Mouse (Mus musculus) midbrain, embryonic 16.5 days (tissue): ENCODE results near the gene Fgfr2. TPM values are rescaled to one million over a fixed set of nuclear protein-coding genes. Genes with fewer than 3 reads are reported as not detected.
A peak's percentile ranks its signal among the peaks of the same experiment; 100 is the strongest.

Experiments used
- ATAC-seq: fragments of 200-750 bp; cut with Nextera tagmentation; 2 replicates; pipeline ENCODE4 v1.8.0; 2017; ENCODE audit warnings: moderate TSS enrichment
- H3K27ac ChIP-seq: fragments of 300-500 bp; sonication (generic); 2 replicates; pipeline ENCODE4 v1.5.1; 2014; ENCODE audit warnings: mild to moderate bottlenecking, low read length, mixed read lengths
- H3K27me3 ChIP-seq: fragments of 300-500 bp; sonication (generic); 2 replicates; pipeline ENCODE4 v1.6.1; 2014; ENCODE audit warnings: low read depth, low read length, mixed read lengths; ENCODE audit not compliant: control insufficient read depth, insufficient read depth
- H3K36me3 ChIP-seq: fragments of 300-500 bp; sonication (generic); 2 replicates; pipeline ENCODE4 v1.6.1; 2014; ENCODE audit warnings: mild to moderate bottlenecking, low read length, moderate library complexity, mixed read lengths; ENCODE audit not compliant: control insufficient read depth, insufficient read depth
- H3K4me1 ChIP-seq: fragments of 300-500 bp; sonication (generic); 2 replicates; pipeline ENCODE4 v1.6.1; 2014; ENCODE audit warnings: mild to moderate bottlenecking, low read length, mixed read lengths; ENCODE audit not compliant: control insufficient read depth, insufficient read depth
- H3K4me2 ChIP-seq: fragments of 300-500 bp; sonication (generic); 2 replicates; pipeline ENCODE4 v1.6.1; 2014; ENCODE audit warnings: mild to moderate bottlenecking, low read length, mixed read lengths
- H3K4me3 ChIP-seq: fragments of 300-500 bp; sonication (generic); 2 replicates; pipeline ENCODE4 v1.5.1; 2014; ENCODE audit warnings: low read depth, mild to moderate bottlenecking, low read length, moderate library complexity, mixed read lengths
- H3K9ac ChIP-seq: fragments of 300-500 bp; sonication (generic); 2 replicates; pipeline ENCODE4 v1.6.1; 2014; ENCODE audit warnings: low read depth, low read length, mixed read lengths
- H3K9me3 ChIP-seq: fragments of 300-500 bp; sonication (generic); replicated peaks from 2 replicates; pipeline ENCODE4 v1.6.1; 2014; ENCODE audit warnings: mild to moderate bottlenecking, low read length, mixed read lengths; ENCODE audit not compliant: control insufficient read depth, poor library complexity, severe bottlenecking
- WGBS: fragments of 180-500 bp; shearing (Covaris S2); extraction: QIAGEN DNeasy Blood & Tissue Kit; methylation state at CpG from one replicate; pipeline ENCODE4 v1.1.7; 2014; 5-methylcytosine and 5-hydroxymethylcytosine counted together
- polyA plus RNA-seq: library from polyadenylated mRNA; unstranded; fragments of >200 nt; fragmentation: Nextera tagmentation; extraction: Ambion mirVana; gene quantifications from 2 replicates; pipeline ENCODE4 v1.2.1, GENCODE M21; 2015

Fgfr2 gene
- polyA plus RNA-seq, 1 experiment from 2014 or later, result 23.8 TPM

DNA sequence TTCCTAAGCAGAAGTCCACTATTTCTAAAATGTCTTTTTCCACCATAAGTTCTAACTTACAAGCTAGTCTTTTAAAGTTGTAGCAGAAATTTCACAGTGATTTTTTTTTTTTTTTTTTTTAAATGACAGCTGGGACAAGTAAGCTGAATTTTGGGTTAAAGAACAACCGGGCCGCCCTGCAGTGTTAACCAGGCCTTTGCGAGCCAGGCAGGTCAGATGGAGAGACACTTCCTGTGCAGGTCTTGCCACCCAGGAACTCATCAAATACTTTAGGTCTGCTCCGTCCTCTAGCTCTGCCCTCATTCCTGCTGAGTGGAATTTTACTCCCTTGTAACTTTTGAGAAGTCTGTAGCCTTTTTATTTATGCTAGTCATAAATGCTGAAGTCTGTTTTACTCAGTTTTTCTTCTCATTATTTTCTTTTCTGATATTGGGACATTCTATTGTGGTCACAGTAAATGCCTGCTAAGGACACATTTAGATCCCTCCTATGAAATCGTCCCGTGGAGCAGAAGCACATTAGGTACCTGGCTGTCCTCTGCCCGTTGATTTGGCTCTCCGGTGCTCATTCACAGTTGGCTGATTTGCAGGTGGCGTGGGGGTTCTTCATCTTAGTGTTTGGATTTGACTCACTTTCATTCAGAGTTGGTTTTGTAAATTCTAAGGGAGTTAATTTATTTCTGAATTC is 2228.1 kb downstream of the Fgfr2 start:
- no peak overlapping the region for H3K27ac ChIP-seq
- no peak overlapping the region for H3K4me3 ChIP-seq
- H3K4me2 ChIP-seq, result no peak overlapping the region
- no peaks in the 10 kb centered on the region for H3K27me3 ChIP-seq
- 58% methylated on average over 9 of the region's 9 CpGs for WGBS
- H3K9ac ChIP-seq, result no peak overlapping the region
- H3K9me3 ChIP-seq, result no peaks in the 10 kb centered on the region
- H3K36me3 ChIP-seq, result peaks cover 8% of the 10 kb centered on the region; the same call in 1 of the 2 replicates
- no peaks in the 10 kb centered on the region for H3K4me1 ChIP-seq
- ATAC-seq, result no peak

DNA sequence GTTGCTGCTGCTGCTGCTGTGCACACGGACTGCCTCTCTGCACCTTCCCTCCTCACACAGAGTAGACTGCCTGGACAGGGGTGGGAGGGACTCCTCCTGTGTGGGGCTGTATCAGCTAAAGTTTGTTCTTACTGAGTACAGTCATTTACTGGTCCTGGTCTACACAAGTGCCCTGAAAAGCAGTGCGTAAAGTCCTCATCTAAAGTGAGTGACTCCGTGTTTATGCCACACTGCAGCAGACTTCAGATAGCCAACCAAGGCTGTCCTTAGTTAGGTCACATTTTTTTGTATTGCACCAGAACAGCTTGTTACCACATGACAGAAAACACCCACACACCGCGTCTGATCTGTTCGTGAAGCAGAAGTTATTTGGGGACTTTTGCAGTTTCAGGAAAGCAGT is 2230.2 kb downstream of the Fgfr2 start:
- WGBS, result 86% methylated on average over 6 of the region's 6 CpGs
- Histone ChIP-seq H3K9ac (no peak overlapping the region), H3K36me3 (peaks cover 8% of the 10 kb centered on the region; the same call in 1 of the 2 replicates), H3K27ac (no peak overlapping the region), H3K4me1 (peaks cover 3% of the 10 kb centered on the region; the same call in 1 of the 2 replicates), H3K4me2 (no peak overlapping the region), H3K9me3 (no peaks in the 10 kb centered on the region), H3K4me3 (no peak overlapping the region), H3K27me3 (no peaks in the 10 kb centered on the region)
- no peak for ATAC-seq

DNA sequence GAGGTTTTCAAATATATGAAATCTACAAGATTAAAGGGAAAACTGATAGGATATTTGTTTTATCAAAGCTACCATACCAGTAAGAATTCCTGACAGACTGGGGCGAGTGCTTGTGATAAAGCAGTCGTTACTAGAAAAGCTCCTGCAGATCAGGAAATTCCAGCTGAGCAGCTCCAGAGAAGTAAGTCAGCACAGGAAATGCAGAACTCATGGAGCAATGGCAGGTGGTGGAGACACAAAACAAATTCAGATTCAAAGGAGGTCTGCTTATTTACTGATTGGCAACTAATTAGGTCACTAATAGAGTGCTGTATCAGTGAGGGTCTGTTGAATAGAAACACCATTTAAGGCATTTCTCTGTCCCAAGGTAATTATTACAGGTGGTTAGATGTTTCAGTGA is 2232.3 kb downstream of the Fgfr2 start:
- Histone ChIP-seq H3K4me1 (peaks cover 6% of the 10 kb centered on the region; the same call in 1 of the 2 replicates), H3K36me3 (peaks cover 11% of the 10 kb centered on the region; the same call in 1 of the 2 replicates), H3K27ac (no peak overlapping the region), H3K9me3 (no peaks in the 10 kb centered on the region), H3K27me3 (no peaks in the 10 kb centered on the region), H3K4me2 (no peak overlapping the region), H3K4me3 (no peak overlapping the region), H3K9ac (no peak overlapping the region)
- WGBS, result 51% methylated on average over 2 of the region's 2 CpGs
- no peak for ATAC-seq

DNA sequence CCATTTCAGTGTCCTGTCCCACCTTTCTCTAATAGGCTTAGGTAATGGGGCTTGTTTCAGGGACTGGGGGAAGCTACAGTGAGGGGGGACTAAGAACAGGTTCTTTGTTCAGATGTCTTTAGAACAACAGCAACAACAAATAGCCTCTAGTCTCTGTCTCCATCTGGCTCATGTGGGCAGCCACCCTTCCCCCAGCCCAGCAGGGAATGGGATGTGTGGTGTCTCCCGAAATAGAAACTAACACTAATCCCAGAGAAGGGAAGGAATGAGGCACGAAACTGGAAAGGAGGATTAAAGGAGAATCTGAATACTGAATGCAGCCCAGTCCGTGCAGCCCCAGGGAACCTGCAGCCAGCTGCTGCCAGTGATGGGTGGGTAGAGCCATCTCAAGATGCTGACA is 2235.2 kb downstream of the Fgfr2 start:
- Histone ChIP-seq H3K9ac (no peak overlapping the region), H3K4me2 (no peak overlapping the region), H3K4me3 (no peak overlapping the region), H3K27me3 (no peaks in the 10 kb centered on the region), H3K36me3 (peaks cover 10% of the 10 kb centered on the region; the same call in 1 of the 2 replicates), H3K27ac (no peak overlapping the region), H3K9me3 (no peaks in the 10 kb centered on the region), H3K4me1 (peaks cover 6% of the 10 kb centered on the region; the same call in 1 of the 2 replicates)
- ATAC-seq, result no peak
- WGBS, result 5% methylated on average over 3 of the region's 3 CpGs

DNA sequence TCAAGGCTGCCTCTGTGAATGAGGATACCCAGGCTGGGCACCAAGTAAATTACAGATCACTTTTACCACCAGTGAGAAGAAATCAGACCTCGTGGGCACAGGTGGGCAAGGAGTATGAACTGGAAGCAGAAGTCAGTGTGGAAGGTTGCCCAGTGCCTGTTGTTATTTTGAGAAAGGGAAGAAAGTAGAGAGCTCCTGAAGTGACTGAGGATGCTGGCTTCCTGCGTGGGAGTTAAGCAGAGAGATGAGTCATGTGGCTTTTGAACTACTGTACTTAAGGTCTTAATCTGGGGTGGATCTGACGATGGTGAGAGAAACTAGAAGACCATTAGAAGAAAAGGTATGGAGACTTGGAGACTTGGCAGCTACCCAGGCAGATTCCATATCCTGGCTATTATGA is 2236.9 kb downstream of the Fgfr2 start:
- Histone ChIP-seq H3K36me3 (peaks cover 8% of the 10 kb centered on the region; the same call in 1 of the 2 replicates), H3K4me3 (no peak overlapping the region), H3K9ac (no peak overlapping the region), H3K9me3 (no peaks in the 10 kb centered on the region), H3K4me2 (no peak overlapping the region), H3K27me3 (no peaks in the 10 kb centered on the region), H3K4me1 (peaks cover 6% of the 10 kb centered on the region; the same call in 1 of the 2 replicates), H3K27ac (no peak overlapping the region)
- ATAC-seq, result no peak
- 81% methylated on average over 3 of the region's 3 CpGs for WGBS

DNA sequence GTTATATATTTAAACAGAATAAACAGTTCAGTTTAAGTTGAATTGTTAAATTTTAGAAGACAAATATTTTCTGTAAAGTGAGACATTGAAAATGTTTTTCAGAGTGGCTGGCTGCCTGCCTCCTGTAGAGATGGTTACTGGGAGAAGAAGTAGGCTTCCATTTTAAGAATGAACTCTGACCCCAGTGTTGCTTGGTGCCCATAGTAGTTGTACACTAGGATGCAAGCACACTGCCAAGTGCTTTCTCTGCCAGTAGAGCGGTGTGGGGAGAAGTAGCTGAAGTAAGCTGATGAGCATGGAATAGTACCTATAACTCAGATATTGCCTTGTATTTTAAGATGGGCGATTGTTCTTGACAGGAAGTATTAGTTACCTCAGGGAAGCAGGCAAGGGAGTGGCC is 2239.0 kb downstream of the Fgfr2 start:
- H3K9me3 ChIP-seq, result no peaks in the 10 kb centered on the region
- H3K27ac ChIP-seq, result no peak overlapping the region
- H3K36me3 ChIP-seq, result peaks cover 8% of the 10 kb centered on the region; the same call in 1 of the 2 replicates
- no peak overlapping the region for H3K4me3 ChIP-seq
- WGBS, result 91% methylated on average over 2 of the region's 2 CpGs
- no peak for ATAC-seq
- no peak overlapping the region for H3K9ac ChIP-seq
- no peaks in the 10 kb centered on the region for H3K27me3 ChIP-seq
- no peak overlapping the region for H3K4me2 ChIP-seq
- peaks cover 6% of the 10 kb centered on the region; the same call in 1 of the 2 replicates for H3K4me1 ChIP-seq

DNA sequence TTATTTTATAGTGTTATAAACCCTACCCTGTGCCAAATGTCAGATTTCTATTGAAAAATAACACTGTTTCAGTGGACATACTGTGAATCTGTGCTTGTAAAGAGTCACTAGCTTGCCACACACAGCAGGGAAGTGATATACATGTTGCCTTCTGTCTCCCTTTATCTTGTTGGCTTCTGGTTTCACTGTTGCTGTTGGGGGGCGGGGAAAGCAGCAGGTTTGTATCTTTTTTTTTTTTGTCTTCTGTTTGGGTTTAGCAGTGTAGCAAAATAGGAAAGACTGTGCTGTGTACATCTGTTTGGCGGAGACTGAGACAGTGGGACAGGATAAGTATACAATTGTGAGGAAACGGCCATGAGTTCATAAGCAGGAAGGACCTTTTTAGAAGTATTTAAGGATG is 2255.9 kb downstream of the Fgfr2 start:
- Histone ChIP-seq H3K9ac (no peak overlapping the region), H3K27ac (no peak overlapping the region), H3K4me3 (no peak overlapping the region; the same call in 1 of the 2 replicates), H3K4me2 (peak overlapping the region; percentile 72), H3K27me3 (no peaks in the 10 kb centered on the region; the same call in 1 of the 2 replicates), H3K36me3 (no peaks in the 10 kb centered on the region), H3K4me1 (peaks cover 11% of the 10 kb centered on the region), H3K9me3 (no peaks in the 10 kb centered on the region)
- 57% methylated on average over 3 of the region's 3 CpGs for WGBS
- no peak for ATAC-seq

DNA sequence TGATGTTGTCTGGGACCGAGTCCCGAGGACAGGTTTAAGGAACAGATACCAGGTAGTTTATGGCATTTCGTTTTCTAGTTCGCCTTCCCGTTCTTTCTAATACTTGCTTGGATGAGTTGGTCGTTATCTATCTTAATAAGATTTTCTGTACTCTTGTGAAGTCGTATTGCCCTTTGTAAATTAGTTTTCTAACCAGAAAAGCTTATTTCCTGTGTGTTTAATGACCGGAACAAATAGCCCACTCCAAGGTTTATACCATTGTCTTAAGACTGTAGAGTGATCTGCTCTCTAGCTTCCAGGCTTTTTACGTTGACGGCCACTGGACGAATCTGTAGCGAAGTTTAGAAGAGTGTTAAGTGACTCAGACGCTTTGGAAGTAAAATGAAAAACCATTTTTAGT is 2256.5 kb downstream of the Fgfr2 start:
- Histone ChIP-seq H3K4me3 (peak overlapping the region; percentile 89), H3K27me3 (no peaks in the 10 kb centered on the region; the same call in 1 of the 2 replicates), H3K4me2 (peak overlapping the region; percentile 72), H3K9me3 (no peaks in the 10 kb centered on the region), H3K9ac (peak overlapping the region; percentile 90), H3K4me1 (peaks cover 11% of the 10 kb centered on the region), H3K36me3 (no peaks in the 10 kb centered on the region), H3K27ac (peak overlapping the region; percentile 94)
- ATAC-seq, result no peak
- WGBS, result 2% methylated on average over 13 of the region's 13 CpGs
